Comparison of ENCODE assay signal across 16 mouse cellular contexts in the genomic region with DNA sequence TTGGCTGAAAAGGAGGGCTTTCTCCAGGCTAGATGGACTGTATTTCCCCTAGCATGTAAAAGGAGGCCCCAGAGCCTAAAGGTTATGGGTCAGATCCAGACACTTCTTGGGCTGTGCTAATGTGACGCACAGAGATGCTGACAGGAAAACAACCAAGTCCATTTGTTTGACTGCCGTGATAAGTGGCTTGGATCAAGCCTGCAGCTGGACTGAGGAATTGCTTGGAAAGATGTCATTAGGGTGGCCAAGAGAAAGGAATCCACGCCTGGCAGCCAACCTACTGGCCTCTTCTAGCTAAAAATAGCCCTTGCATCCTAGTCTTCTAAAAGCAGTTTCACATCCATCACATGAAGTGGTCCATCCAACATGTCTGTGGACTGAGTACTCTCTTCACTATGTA.
"Had no signal": no experiment of that assay in that cellular context is flagged by ENCODE, and none has a peak within 500 bp of the region (broad histone marks: within the 10 kb centered on the region; RNA-seq: fewer than 3 reads in every experiment).

No protein-coding gene starts in this region.

- DNase-seq: kidney, postnatal 25 days; liver; liver, embryonic 13.5 days; liver, postnatal 0 days; lung, postnatal 14 days; right cerebral cortex, postnatal 14 days; thymus, adult 2 months; thymus, postnatal 25 days had no signal

- H3K4me3 ChIP-seq: limb, embryonic 12.5 days; liver, embryonic 13.5 days; lung, embryonic 15.5 days; megakaryocyte, embryonic 14.5 days; midbrain, embryonic 12.5 days; neural tube, embryonic 13.5 days; stomach, embryonic 15.5 days had no signal

- H3K36me3 ChIP-seq: limb, embryonic 12.5 days; liver, embryonic 13.5 days; lung, embryonic 15.5 days; midbrain, embryonic 12.5 days; neural tube, embryonic 13.5 days; stomach, embryonic 15.5 days had no signal

- H3K4me1 ChIP-seq: limb, embryonic 12.5 days; liver, embryonic 13.5 days; lung, embryonic 15.5 days; megakaryocyte, embryonic 14.5 days; midbrain, embryonic 12.5 days; neural tube, embryonic 13.5 days; stomach, embryonic 15.5 days had no signal

- H3K27ac ChIP-seq: limb, embryonic 12.5 days; liver, embryonic 13.5 days; lung, embryonic 15.5 days; macrophage; midbrain, embryonic 12.5 days; neural tube, embryonic 13.5 days; stomach, embryonic 15.5 days had no signal

- ATAC-seq: liver, postnatal 0 days; midbrain, embryonic 16.5 days had no signal

- H3K9me3 ChIP-seq: limb, embryonic 12.5 days; liver, embryonic 13.5 days; lung, embryonic 15.5 days; midbrain, embryonic 12.5 days; neural tube, embryonic 13.5 days; stomach, embryonic 15.5 days had no signal

- H3K4me2 ChIP-seq: limb, embryonic 12.5 days; liver, embryonic 13.5 days; lung, embryonic 15.5 days; midbrain, embryonic 12.5 days; neural tube, embryonic 13.5 days; stomach, embryonic 15.5 days had no signal

- H3K9ac ChIP-seq: limb, embryonic 12.5 days; liver, embryonic 13.5 days; liver, postnatal 0 days; lung, embryonic 15.5 days; midbrain, embryonic 12.5 days; neural tube, embryonic 13.5 days; stomach, embryonic 15.5 days had no signal

- H3K27me3 ChIP-seq: limb, embryonic 12.5 days; liver, embryonic 13.5 days; lung, embryonic 15.5 days; megakaryocyte, embryonic 14.5 days; midbrain, embryonic 12.5 days; neural tube, embryonic 13.5 days; stomach, embryonic 15.5 days had no signal
